Mouse (Mus musculus) midbrain, embryonic 13.5 days (tissue): ENCODE measurements around the gene 2010300C02Rik. TPM values are rescaled to one million over a fixed set of nuclear protein-coding genes. Genes with fewer than 3 reads are reported as not detected.
"Not testable (repeated sequence)": the region's sequence is repeated elsewhere in the genome, so short reads cannot be mapped to it uniquely, and the experiment has no call there.

ENCODE experiments used
- ATAC-seq: fragments of 200-750 bp; cut with Nextera tagmentation; 2 replicates; pipeline ENCODE4 v1.8.0; 2017; ENCODE audit warnings: mild to moderate bottlenecking, moderate TSS enrichment, moderate library complexity
- H3K27ac ChIP-seq: fragments of 300-500 bp; sonication (generic); 2 replicates; pipeline ENCODE4 v1.5.1; 2015; ENCODE audit warnings: inconsistent platforms, mild to moderate bottlenecking, moderate library complexity
- H3K27me3 ChIP-seq: fragments of 300-500 bp; sonication (generic); 2 replicates; pipeline ENCODE4 v1.6.1; 2015; ENCODE audit warnings: mild to moderate bottlenecking, inconsistent platforms
- H3K36me3 ChIP-seq: fragments of 300-500 bp; sonication (generic); 2 replicates; pipeline ENCODE4 v1.6.1; 2015; ENCODE audit warnings: mild to moderate bottlenecking, inconsistent platforms
- H3K4me1 ChIP-seq: fragments of 300-500 bp; sonication (generic); replicated peaks from 2 replicates; pipeline ENCODE4 v1.6.1; 2015; ENCODE audit warnings: inconsistent platforms
- H3K4me2 ChIP-seq: fragments of 300-500 bp; sonication (generic); replicated peaks from 2 replicates; pipeline ENCODE4 v1.6.1; 2015; ENCODE audit warnings: moderate library complexity, mild to moderate bottlenecking, inconsistent platforms
- H3K4me3 ChIP-seq: fragments of 300-500 bp; sonication (generic); replicated peaks from 2 replicates; pipeline ENCODE4 v1.5.1; 2015; ENCODE audit warnings: mild to moderate bottlenecking, inconsistent platforms
- H3K9ac ChIP-seq: fragments of 300-500 bp; sonication (generic); replicated peaks from 2 replicates; pipeline ENCODE4 v1.6.1; 2015; ENCODE audit warnings: mild to moderate bottlenecking, inconsistent platforms
- H3K9me3 ChIP-seq: fragments of 300-500 bp; sonication (generic); 2 replicates; pipeline ENCODE4 v1.6.1; 2016; ENCODE audit warnings: mild to moderate bottlenecking, inconsistent platforms
- WGBS: fragments of 180-500 bp; shearing (Covaris S2); methylation state at CpG from one replicate; pipeline ENCODE4 v1.1.7; 2015; 5-methylcytosine and 5-hydroxymethylcytosine counted together
- polyA plus RNA-seq: library from polyadenylated mRNA; unstranded; fragments of >200 nt; fragmentation: Nextera tagmentation; extraction: Ambion mirVana; gene quantifications from 2 replicates; pipeline ENCODE4 v1.2.1, GENCODE M21; 2015

The 2010300C02Rik gene
- polyA plus RNA-seq, 1 experiment from 2014 or later, result 0.83 TPM

DNA sequence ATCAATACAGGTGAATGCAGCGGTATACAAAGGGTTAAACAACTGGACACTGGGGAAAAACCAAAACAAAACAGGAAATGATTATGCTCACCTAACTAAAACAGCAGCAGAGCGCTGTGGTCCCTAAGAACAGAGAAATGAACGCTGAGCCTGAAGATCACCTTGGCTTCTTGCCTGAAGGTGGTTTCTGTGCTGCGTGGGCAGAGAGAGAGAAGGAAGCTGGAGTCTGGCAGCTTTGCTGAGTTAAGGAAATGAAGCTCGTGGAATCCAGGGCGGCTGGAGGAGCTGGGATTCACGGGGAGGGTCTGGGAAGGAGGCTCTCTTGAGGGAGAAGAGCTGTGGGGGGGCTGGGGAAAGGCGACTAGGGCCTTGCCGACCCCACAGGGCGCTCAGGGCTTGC lies 8.2 kb upstream of the 2010300C02Rik start:
- Histone ChIP-seq H3K9me3 (peaks cover 2% of the 10 kb centered on the region; the same call in 1 of the 2 replicates), H3K4me3 (no peak overlapping the region)
- 78% methylated on average over 10 of the region's 10 CpGs for whole genome bisulfite sequencing

DNA sequence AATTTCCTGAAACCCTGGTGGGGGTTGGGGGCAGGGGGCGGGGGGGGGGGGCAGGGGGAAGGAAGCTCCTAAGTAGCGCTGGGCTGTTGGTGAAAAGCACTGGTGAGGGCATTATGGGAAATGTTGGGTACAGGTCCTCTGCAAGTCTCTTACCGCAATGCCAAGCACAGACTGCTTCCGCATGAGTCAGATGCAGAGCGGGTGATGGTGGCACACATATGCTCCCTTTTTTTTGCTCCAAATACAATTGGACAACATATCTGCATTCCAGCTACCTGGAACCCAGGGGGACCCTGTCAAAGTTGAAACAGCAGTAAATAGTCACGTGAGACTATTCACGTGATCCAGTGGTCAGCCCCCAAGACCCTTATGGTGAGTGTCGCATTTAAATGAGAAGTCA lies 7.3 kb upstream of the 2010300C02Rik start:
- Histone ChIP-seq H3K9ac (no peak overlapping the region), H3K9me3 (peaks cover 2% of the 10 kb centered on the region; the same call in 1 of the 2 replicates), H3K27ac (no peak overlapping the region), H3K36me3 (no peaks in the 10 kb centered on the region), H3K27me3 (peaks cover 3% of the 10 kb centered on the region; the same call in 1 of the 2 replicates), H3K4me2 (no peak overlapping the region), H3K4me1 (no peaks in the 10 kb centered on the region), H3K4me3 (no peak overlapping the region)
- WGBS, result 87% methylated on average over 7 of the region's 8 CpGs
- ATAC-seq, result no peak

More for the DNA sequence above, 8.2 kb upstream of the 2010300C02Rik start:
- H3K9ac ChIP-seq, result no peak overlapping the region
- H3K4me1 ChIP-seq, result no peaks in the 10 kb centered on the region
- no peaks in the 10 kb centered on the region for H3K27me3 ChIP-seq
- H3K4me2 ChIP-seq, result no peak overlapping the region
- H3K36me3 ChIP-seq, result no peaks in the 10 kb centered on the region
- no peak for ATAC-seq
- H3K27ac ChIP-seq, result no peak overlapping the region

GRCm38 (mm10) chr1:37726426-37726825 lies 6.5 kb upstream of the 2010300C02Rik start:
- H3K9me3 ChIP-seq, result peaks cover 2% of the 10 kb centered on the region; the same call in 1 of the 2 replicates
- ATAC-seq, result no peak
- H3K27ac ChIP-seq, result no peak overlapping the region
- no peaks in the 10 kb centered on the region for H3K36me3 ChIP-seq
- H3K4me2 ChIP-seq, result no peak overlapping the region
- no peaks in the 10 kb centered on the region for H3K4me1 ChIP-seq
- H3K4me3 ChIP-seq, result no peak overlapping the region
- peaks cover 7% of the 10 kb centered on the region for H3K27me3 ChIP-seq
- 81% methylated on average over 8 of the region's 8 CpGs for WGBS
- no peak overlapping the region for H3K9ac ChIP-seq

DNA sequence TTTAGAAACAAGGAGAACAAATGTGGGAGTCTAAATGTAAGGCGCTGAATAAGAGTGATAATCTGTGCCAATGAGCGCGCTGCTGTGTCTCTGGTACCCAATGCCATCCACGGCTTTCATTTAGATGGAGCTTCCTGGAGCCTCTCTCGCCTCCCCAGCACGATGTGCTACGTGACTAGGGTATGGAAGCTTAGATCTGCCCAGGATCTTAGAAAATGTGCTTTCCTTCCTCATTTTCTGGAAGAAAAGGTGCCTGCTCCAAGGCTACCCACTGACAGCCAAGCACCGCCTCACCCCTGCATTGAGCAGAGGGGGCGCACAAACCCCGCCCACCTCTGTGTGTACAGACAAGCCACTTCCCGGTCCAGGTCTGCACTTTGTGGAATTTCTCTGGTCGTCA lies 6.0 kb upstream of the 2010300C02Rik start:
- ATAC-seq, result 0 out of 2 replicates have a peak, but pooled peaks have one; percentile 53
- Histone ChIP-seq H3K27ac (no peak overlapping the region), H3K4me1 (no peaks in the 10 kb centered on the region), H3K9me3 (peaks cover 2% of the 10 kb centered on the region; the same call in 1 of the 2 replicates), H3K36me3 (no peaks in the 10 kb centered on the region), H3K4me3 (no peak overlapping the region), H3K4me2 (no peak overlapping the region), H3K27me3 (peaks cover 13% of the 10 kb centered on the region), H3K9ac (no peak overlapping the region)
- 67% methylated on average over 12 of the region's 12 CpGs for WGBS

GRCm38 (mm10) chr1:37721092-37721491 lies 1.2 kb upstream of the 2010300C02Rik start:
- no peak overlapping the region for H3K4me3 ChIP-seq
- peaks cover 9% of the 10 kb centered on the region for H3K4me1 ChIP-seq
- WGBS, result 75% methylated on average over 5 of the region's 5 CpGs
- no peaks in the 10 kb centered on the region for H3K9me3 ChIP-seq
- no peak overlapping the region for H3K9ac ChIP-seq
- peaks cover 38% of the 10 kb centered on the region for H3K27me3 ChIP-seq
- no peak for ATAC-seq
- no peaks in the 10 kb centered on the region for H3K36me3 ChIP-seq
- H3K4me2 ChIP-seq, result no peak overlapping the region
- H3K27ac ChIP-seq, result no peak overlapping the region

- Histone ChIP-seq H3K4me2 (peak overlapping the region; percentile 90), H3K36me3 (no peaks in the 10 kb centered on the region), H3K4me3 (peak overlapping the region; percentile 64), H3K27ac (no peak overlapping the region), H3K9me3 (no peaks in the 10 kb centered on the region), H3K4me1 (peaks cover 9% of the 10 kb centered on the region), H3K9ac (peak overlapping the region; percentile 63; the same call in 1 of the 2 replicates), H3K27me3 (peaks cover 38% of the 10 kb centered on the region)
- 4% methylated on average over 49 of the region's 49 CpGs for WGBS
- peak; percentile 81 for ATAC-seq
These were observed 708 bp downstream of the 2010300C02Rik start for GRCm38 (mm10) chr1:37719030-37719723.

GRCm38 (mm10) chr1:37718516-37718915 lies 1.4 kb downstream of the 2010300C02Rik start:
- WGBS, result 53% methylated on average over 7 of the region's 7 CpGs
- H3K4me3 ChIP-seq, result no peak overlapping the region
- no peak for ATAC-seq
- no peaks in the 10 kb centered on the region for H3K36me3 ChIP-seq
- no peak overlapping the region for H3K27ac ChIP-seq
- peaks cover 38% of the 10 kb centered on the region for H3K27me3 ChIP-seq
- H3K4me1 ChIP-seq, result peaks cover 9% of the 10 kb centered on the region
- no peak overlapping the region for H3K4me2 ChIP-seq
- no peak overlapping the region for H3K9ac ChIP-seq
- no peaks in the 10 kb centered on the region for H3K9me3 ChIP-seq

DNA sequence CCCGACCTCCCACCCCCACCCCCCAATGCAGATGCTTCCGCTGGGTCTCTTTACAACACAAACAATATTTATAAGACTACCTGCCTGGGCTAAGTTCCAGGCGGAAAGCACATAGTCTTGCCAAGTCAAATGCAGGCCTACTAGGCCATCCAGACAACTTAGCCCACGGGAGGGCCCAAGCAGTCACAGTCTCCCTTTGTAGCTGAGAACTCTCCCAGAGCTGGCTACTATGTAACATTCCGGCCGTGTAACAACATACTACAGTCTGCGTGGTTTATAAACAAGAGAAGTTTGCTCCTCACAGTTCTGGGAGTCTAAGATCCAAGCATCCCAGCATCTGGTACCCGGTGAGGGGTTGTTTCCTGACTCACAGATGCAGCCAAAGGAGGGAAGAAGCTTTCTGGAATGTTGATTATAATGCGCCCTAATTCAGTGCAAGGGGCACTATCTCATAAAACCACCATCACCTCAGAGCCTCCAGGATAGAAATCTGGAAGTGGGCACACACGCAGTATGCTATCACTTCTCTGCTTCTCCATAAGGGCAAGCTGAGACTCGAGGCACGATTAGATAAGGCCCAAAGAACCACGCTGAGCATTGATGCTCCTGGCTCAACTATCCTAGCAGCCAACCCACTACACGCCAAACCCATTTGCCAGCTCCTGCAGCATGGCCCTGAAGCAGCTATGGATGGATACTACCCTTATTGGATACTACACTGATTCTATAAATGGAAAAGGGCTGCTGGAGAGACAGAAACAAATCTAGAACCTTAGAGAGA lies 2.3 kb downstream of the 2010300C02Rik start:
- WGBS, result 82% methylated on average over 14 of the region's 14 CpGs
- Histone ChIP-seq H3K27ac (no peak overlapping the region), H3K4me2 (no peak overlapping the region), H3K9ac (no peak overlapping the region), H3K4me1 (peaks cover 9% of the 10 kb centered on the region), H3K36me3 (no peaks in the 10 kb centered on the region), H3K9me3 (no peaks in the 10 kb centered on the region), H3K4me3 (no peak overlapping the region), H3K27me3 (peaks cover 38% of the 10 kb centered on the region)
- ATAC-seq, result no peak

DNA sequence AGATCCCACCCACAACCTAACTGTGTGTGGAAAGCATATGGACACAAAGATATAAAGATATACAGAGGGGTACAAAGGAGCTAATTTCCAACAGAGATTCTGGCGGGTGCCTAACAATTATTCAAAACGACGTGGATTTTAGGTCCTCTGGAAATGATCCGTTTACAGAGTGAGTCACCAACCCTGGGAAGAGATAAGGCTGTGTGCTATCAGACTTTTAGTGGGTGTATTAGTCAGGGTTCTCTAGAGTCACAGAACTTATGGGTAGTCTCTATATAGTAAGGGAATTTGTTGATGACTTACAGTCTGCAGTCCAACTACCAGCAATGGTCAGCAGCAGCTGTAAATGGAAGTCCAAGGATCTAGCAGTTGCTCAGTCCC lies 7.5 kb downstream of the 2010300C02Rik start:
- not testable (repeated sequence) for H3K27me3 ChIP-seq, H3K4me1 ChIP-seq, ATAC-seq, H3K27ac ChIP-seq, H3K9me3 ChIP-seq, H3K4me3 ChIP-seq, H3K36me3 ChIP-seq, H3K4me2 ChIP-seq, H3K9ac ChIP-seq
- WGBS, result 86% methylated on average over 4 of the region's 4 CpGs

DNA sequence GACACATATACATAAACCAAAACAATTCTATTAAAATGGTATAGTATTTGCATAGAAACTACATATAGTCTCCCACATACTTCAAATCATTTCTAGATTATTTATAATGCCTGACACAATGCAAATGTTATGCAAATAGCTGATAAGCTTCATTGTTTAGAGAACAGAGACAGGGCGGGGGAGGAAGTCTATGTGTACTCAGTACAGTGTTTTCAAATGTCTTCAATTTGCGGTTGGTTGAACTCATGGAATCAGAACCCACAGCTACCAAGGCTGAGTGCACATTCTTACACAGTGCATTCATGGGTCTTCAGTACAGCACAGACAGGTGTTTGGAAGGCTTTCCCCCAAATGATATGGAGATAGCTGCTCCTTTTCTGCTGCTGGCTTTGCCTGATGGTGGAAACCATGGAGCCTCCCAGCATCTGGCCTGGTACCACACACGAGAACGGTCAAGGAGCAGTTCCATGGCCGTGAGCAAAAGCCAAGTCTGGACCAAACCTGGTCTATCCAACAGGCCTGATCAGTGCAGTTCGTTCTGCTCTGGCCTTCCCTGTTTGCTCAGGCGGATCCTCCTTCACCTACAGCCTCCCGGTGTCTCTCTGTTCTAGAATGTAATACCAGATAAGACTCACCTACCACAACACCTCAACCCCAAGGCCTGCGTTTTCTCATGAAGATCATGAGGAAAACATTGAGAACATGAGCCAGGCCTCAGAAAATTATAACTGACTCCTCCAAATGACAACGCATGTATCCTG lies 8.1 kb downstream of the 2010300C02Rik start:
- Histone ChIP-seq H3K4me1 (no peaks in the 10 kb centered on the region), H3K4me2 (no peak overlapping the region), H3K36me3 (no peaks in the 10 kb centered on the region), H3K4me3 (no peak overlapping the region), H3K27me3 (no peaks in the 10 kb centered on the region), H3K9ac (no peak overlapping the region), H3K9me3 (no peaks in the 10 kb centered on the region), H3K27ac (no peak overlapping the region)
- no peak for ATAC-seq
- 93% methylated on average over 10 of the region's 10 CpGs for WGBS

GRCm38 (mm10) chr1:37711082-37711481 lies 8.8 kb downstream of the 2010300C02Rik start:
- Histone ChIP-seq H3K9ac (no peak overlapping the region), H3K4me3 (no peak overlapping the region), H3K36me3 (no peaks in the 10 kb centered on the region), H3K9me3 (no peaks in the 10 kb centered on the region), H3K27ac (no peak overlapping the region), H3K4me2 (no peak overlapping the region), H3K27me3 (no peaks in the 10 kb centered on the region), H3K4me1 (no peaks in the 10 kb centered on the region)
- 92% methylated on average over 5 of the region's 5 CpGs for WGBS
- ATAC-seq, result no peak

GRCm38 (mm10) chr1:37709736-37710135 lies 10.1 kb downstream of the 2010300C02Rik start:
- no peak overlapping the region for H3K9ac ChIP-seq
- ATAC-seq, result no peak
- no peaks in the 10 kb centered on the region for H3K27me3 ChIP-seq
- no peaks in the 10 kb centered on the region for H3K36me3 ChIP-seq
- no peak overlapping the region for H3K4me3 ChIP-seq
- no peak overlapping the region for H3K27ac ChIP-seq
- H3K4me1 ChIP-seq, result no peaks in the 10 kb centered on the region
- no peak overlapping the region for H3K4me2 ChIP-seq
- WGBS, result 88% methylated on average over 8 of the region's 8 CpGs
- H3K9me3 ChIP-seq, result 0 out of 2 replicates have a peak, but pooled peaks cover 3% of the 10 kb centered on the region
